Mouse (Mus musculus) limb, embryonic 14.5 days (tissue): Measurements from ENCODE around the gene Lrp6. TPM values are rescaled to one million over a fixed set of nuclear protein-coding genes. Genes with fewer than 3 reads are reported as not detected.

Source experiments
- ATAC-seq: fragments of 200-750 bp; cut with Nextera tagmentation; 2 replicates; pipeline ENCODE4 v1.8.0; 2017; ENCODE audit warnings: low read depth, moderate number of reproducible peaks, moderate TSS enrichment; ENCODE audit not compliant: low FRiP score
- DNase-seq: peaks from one replicate; pipeline ENCODE4 v3.0.0-alpha.2; 2015; ENCODE audit warnings: low spot score
- H3K27ac ChIP-seq: fragments of 300-500 bp; sonication (generic); replicated peaks from 2 replicates; pipeline ENCODE4 v1.5.1; 2014; ENCODE audit warnings: low read depth, mild to moderate bottlenecking, low read length, moderate library complexity, mixed read lengths
- H3K27me3 ChIP-seq: fragments of 300-500 bp; sonication (generic); 2 replicates; pipeline ENCODE4 v1.6.1; 2014; ENCODE audit warnings: low read length, mixed read lengths; ENCODE audit not compliant: control insufficient read depth, insufficient read depth
- H3K36me3 ChIP-seq: fragments of 300-500 bp; sonication (generic); 2 replicates; pipeline ENCODE4 v1.6.1; 2014; ENCODE audit warnings: mild to moderate bottlenecking, low read length, moderate library complexity, mixed read lengths; ENCODE audit not compliant: control insufficient read depth, insufficient read depth
- H3K4me1 ChIP-seq: fragments of 300-500 bp; sonication (generic); 2 replicates; pipeline ENCODE4 v1.6.1; 2014; ENCODE audit warnings: antibody characterized with exemption, low read length, mixed read lengths; ENCODE audit not compliant: control insufficient read depth, insufficient read depth
- H3K4me2 ChIP-seq: fragments of 300-500 bp; sonication (generic); replicated peaks from 2 replicates; pipeline ENCODE4 v1.6.1; 2014; ENCODE audit warnings: low read depth, mild to moderate bottlenecking, low read length, moderate library complexity; ENCODE audit not compliant: severe bottlenecking
- H3K4me3 ChIP-seq: fragments of 300-500 bp; sonication (generic); replicated peaks from 2 replicates; pipeline ENCODE4 v1.5.1; 2014; ENCODE audit warnings: low read length
- H3K9ac ChIP-seq: fragments of 300-500 bp; sonication (generic); 2 replicates; pipeline ENCODE4 v1.6.1; 2014; ENCODE audit warnings: mild to moderate bottlenecking, low read depth, low read length, moderate library complexity; ENCODE audit not compliant: severe bottlenecking
- H3K9me3 ChIP-seq: fragments of 300-500 bp; sonication (generic); 2 replicates; pipeline ENCODE4 v1.6.1; 2016; ENCODE audit warnings: low read length; ENCODE audit not compliant: control insufficient read depth
- POLR2A ChIP-seq: fragments of 200-500 bp; IDR thresholded peaks from 2 replicates; pipeline ENCODE4 v1.8.0; 2012; ENCODE audit warnings: inconsistent platforms, mild to moderate bottlenecking, moderate library complexity, borderline replicate concordance; ENCODE audit not compliant: insufficient read depth, insufficient read length; ENCODE audit errors: extremely low read depth
- WGBS: fragments of 180-500 bp; shearing (Covaris S2); extraction: QIAGEN DNeasy Blood & Tissue Kit; methylation state at CpG from one replicate; pipeline ENCODE4 v1.1.7; 2014; 5-methylcytosine and 5-hydroxymethylcytosine counted together
- polyA plus RNA-seq, 2 experiments: library from polyadenylated mRNA; depleted of rRNA in 1 of 2; stranded (reverse) in 1 of 2; unstranded in 1 of 2; fragments of >200 nt; fragmentation: Nextera tagmentation in 1 of 2; extraction: Ambion mirVana in 1 of 2; gene quantifications; 2 replicates each; pipeline versions ENCODE4 v1.2.1 to v1.2.3; 2012 to 2014

Lrp6 gene
- polyA plus RNA-seq, 2 experiments: 39.5 to 42.7 TPM

DNA sequence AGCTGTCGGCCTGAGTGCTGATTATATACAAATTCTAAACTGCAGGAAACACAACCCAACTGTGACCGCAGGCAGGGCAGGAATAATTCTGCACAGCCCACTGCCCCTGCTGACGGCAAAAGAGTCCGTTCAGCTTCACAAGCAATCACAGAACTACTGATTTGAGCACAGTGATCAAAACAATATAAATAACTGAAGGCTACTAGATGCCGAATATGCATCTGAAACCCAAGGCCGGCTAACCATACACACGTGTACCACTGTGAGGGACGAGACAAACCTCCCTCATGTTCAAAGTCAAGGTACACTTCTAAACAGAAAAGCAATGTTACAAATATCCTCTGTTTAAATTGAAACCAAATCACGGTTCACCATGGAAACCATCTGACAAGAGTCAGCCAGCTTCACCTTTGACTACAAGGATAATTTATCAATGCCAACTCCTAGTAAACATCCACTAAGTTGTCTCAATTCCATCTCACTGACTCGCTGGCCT lies 57.0 kb downstream of the Lrp6 start:
- no peak for TF ChIP-seq POLR2A
- no peaks in the 10 kb centered on the region for H3K9me3 ChIP-seq
- WGBS: 43% methylated on average over 10 of the region's 10 CpGs
- DNase-seq: no peak
- H3K4me2 ChIP-seq: no peak overlapping the region
- no peak overlapping the region for H3K4me3 ChIP-seq
- H3K27me3 ChIP-seq: no peaks in the 10 kb centered on the region
- H3K9ac ChIP-seq: no peak overlapping the region
- H3K36me3 ChIP-seq: peaks cover 25% of the 10 kb centered on the region
- ATAC-seq: no peak
- 0 out of 2 replicates have a peak overlapping the region, but pooled peaks have one; percentile 2 for H3K27ac ChIP-seq
- H3K4me1 ChIP-seq: peaks cover 28% of the 10 kb centered on the region

DNA sequence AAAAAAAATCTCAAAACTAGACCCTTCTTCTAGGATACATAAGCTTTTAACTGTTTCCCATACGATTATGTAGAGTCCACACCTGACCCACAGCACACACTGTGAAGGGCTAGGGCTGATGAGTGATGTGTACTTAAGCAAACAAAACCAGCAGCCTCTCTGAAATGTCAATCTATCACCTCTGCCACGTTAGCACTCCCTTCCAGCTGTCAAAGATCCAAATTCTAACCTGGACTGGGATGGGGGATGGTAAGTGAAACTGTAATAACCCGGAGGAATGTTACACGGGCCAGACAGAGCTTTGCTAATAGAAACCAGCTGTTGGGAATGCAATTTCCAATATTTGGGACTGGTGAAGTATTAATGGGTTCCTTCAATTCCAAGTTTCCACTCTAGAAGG lies 61.9 kb downstream of the Lrp6 start:
- ATAC-seq (peak; percentile 88), DNase-seq (peak; percentile 76)
- H3K9ac ChIP-seq: no peak overlapping the region
- H3K27me3 ChIP-seq: no peaks in the 10 kb centered on the region
- H3K4me1 ChIP-seq: peaks cover 20% of the 10 kb centered on the region
- peaks cover 38% of the 10 kb centered on the region for H3K36me3 ChIP-seq
- H3K4me3 ChIP-seq: no peak overlapping the region
- no peaks in the 10 kb centered on the region for H3K9me3 ChIP-seq
- TF ChIP-seq POLR2A: no peak
- 14% methylated on average over 4 of the region's 4 CpGs for WGBS
- 0 out of 2 replicates have a peak overlapping the region, but pooled peaks have one; percentile 15 for H3K27ac ChIP-seq
- H3K4me2 ChIP-seq: no peak overlapping the region

GRCm38 (mm10) chr6:134502335-134502734 lies 64.4 kb downstream of the Lrp6 start:
- no peaks in the 10 kb centered on the region for H3K27me3 ChIP-seq
- no peak overlapping the region for H3K9ac ChIP-seq
- no peak for TF ChIP-seq POLR2A
- DNase-seq: no peak
- H3K36me3 ChIP-seq: peaks cover 42% of the 10 kb centered on the region
- ATAC-seq: no peak
- H3K27ac ChIP-seq: no peak overlapping the region
- H3K4me1 ChIP-seq: peaks cover 20% of the 10 kb centered on the region
- no peaks in the 10 kb centered on the region for H3K9me3 ChIP-seq
- H3K4me3 ChIP-seq: no peak overlapping the region
- H3K4me2 ChIP-seq: no peak overlapping the region
- 63% methylated on average over 7 of the region's 7 CpGs for WGBS

GRCm38 (mm10) chr6:134500381-134501162 lies 66.2 kb downstream of the Lrp6 start:
- no peak overlapping the region for H3K9ac ChIP-seq
- peaks cover 26% of the 10 kb centered on the region for H3K36me3 ChIP-seq
- no peak overlapping the region for H3K4me3 ChIP-seq
- no peak overlapping the region for H3K4me2 ChIP-seq
- TF ChIP-seq POLR2A: no peak
- H3K4me1 ChIP-seq: peaks cover 15% of the 10 kb centered on the region
- DNase-seq: no peak
- H3K27ac ChIP-seq: 0 out of 2 replicates have a peak overlapping the region, but pooled peaks have one; percentile 19
- ATAC-seq: no peak
- 40% methylated on average over 10 of the region's 10 CpGs for WGBS
- H3K27me3 ChIP-seq: no peaks in the 10 kb centered on the region
- no peaks in the 10 kb centered on the region for H3K9me3 ChIP-seq

DNA sequence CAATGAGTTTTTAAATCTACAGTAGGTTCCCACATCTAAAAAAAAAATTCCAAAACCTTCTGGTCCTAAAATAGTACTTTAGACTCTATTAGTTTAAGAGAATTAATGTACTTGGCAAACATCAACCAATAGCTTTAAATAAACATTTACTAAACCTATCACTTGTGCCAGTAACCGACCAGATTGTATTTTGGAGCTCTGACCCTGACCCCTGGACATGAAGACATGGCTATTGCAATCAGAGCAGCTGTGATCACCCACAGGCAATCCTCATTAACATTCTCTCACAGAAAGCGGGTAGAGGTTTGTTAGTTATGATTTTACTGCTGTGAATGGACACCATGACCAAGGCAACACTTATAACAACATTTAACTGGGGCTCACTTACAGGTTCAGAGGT lies 67.7 kb downstream of the Lrp6 start:
- Histone ChIP-seq H3K27me3 (no peaks in the 10 kb centered on the region), H3K4me2 (no peak overlapping the region), H3K4me1 (peaks cover 11% of the 10 kb centered on the region), H3K4me3 (no peak overlapping the region), H3K36me3 (peaks cover 26% of the 10 kb centered on the region), H3K9me3 (no peaks in the 10 kb centered on the region), H3K27ac (no peak overlapping the region), H3K9ac (no peak overlapping the region)
- no peak for TF ChIP-seq POLR2A
- no peak for ATAC-seq
- no peak for DNase-seq
- WGBS: 70% methylated on average over 2 of the region's 2 CpGs
